Mouse (Mus musculus): Measurements from ENCODE around the gene Igf1r. TPM values are rescaled to one million over a fixed set of nuclear protein-coding genes. Genes with fewer than 3 reads are reported as not detected.

Gene Igf1r
- polyA plus RNA-seq, 1 experiment from 2014 or later: 19.6 TPM

DNA sequence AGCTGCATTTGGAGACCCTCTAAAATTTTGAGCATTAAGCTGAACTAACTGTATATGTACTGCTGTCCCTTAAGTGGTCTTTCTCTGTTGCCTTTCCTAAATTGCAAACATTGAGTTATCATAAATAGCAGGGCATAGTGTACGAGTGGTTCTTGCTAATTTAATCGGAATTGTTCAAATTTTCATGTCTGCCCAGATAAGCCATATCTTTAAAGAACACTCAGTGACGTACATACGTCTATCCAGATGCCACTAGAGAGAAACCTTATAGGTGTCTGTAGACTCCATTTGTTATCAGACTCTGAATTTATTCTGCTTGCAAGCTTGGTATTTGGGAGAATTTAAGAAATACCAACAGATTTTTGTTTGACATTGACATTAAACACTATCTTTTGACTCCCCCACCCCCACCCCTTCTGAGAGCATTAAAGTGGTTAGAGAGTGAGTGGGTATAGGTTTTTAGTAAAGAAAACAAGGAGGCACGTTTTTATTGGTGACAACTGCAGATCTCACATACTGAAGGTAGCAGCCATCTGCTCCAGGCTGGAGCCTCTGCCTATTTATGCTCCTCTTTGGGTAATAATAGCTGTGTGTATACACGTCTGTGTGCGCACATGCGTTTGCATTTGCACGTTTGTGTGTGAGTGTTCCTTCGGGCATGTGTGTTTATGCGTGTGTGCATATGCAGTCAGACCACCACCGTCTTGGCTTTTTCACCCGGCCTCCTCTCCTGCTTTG, 58.9 kb downstream of the Igf1r start:
- Histone ChIP-seq H3K9ac (no peak overlapping the region), H3K4me1 (peaks cover 38% of the 10 kb centered on the region), H3K36me3 (peaks cover 30% of the 10 kb centered on the region), H3K9me3 (no peaks in the 10 kb centered on the region), H3K4me2 (no peak overlapping the region), H3K27me3 (no peaks in the 10 kb centered on the region), H3K27ac (no peak overlapping the region), H3K4me3 (no peak overlapping the region)
- ATAC-seq (ENCODE audit: borderline replicate concordance, extremely low read depth, low FRiP score, low TSS enrichment): no peak
- WGBS: 68% methylated on average over 13 of the region's 13 CpGs

DNA sequence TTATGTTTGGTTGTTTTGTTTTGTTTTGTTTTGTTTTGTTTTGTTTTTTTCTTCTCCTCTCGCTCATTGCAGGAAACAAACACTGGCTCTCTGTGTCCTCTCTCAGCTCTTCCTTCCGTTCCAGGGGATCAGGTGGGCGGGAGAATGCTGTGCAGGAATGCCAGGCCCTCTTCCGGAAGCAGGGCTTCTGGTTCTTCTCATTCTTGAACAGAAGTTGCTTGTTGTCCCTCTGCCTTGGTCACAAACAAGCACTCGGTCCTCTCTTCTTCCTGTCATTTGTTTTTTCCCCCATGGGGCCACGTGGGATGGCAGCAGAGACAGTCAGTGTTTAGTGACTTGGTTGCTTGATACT, 59.5 kb downstream of the Igf1r start:
- 47% methylated on average over 6 of the region's 6 CpGs for WGBS
- Histone ChIP-seq H3K9ac (no peak overlapping the region), H3K36me3 (peaks cover 30% of the 10 kb centered on the region), H3K27me3 (no peaks in the 10 kb centered on the region), H3K9me3 (no peaks in the 10 kb centered on the region), H3K27ac (0 out of 2 replicates have a peak overlapping the region, but pooled peaks have one; percentile 5), H3K4me2 (no peak overlapping the region), H3K4me3 (no peak overlapping the region), H3K4me1 (peaks cover 43% of the 10 kb centered on the region)
- no peak for ATAC-seq (ENCODE audit: borderline replicate concordance, extremely low read depth, low FRiP score, low TSS enrichment)

DNA sequence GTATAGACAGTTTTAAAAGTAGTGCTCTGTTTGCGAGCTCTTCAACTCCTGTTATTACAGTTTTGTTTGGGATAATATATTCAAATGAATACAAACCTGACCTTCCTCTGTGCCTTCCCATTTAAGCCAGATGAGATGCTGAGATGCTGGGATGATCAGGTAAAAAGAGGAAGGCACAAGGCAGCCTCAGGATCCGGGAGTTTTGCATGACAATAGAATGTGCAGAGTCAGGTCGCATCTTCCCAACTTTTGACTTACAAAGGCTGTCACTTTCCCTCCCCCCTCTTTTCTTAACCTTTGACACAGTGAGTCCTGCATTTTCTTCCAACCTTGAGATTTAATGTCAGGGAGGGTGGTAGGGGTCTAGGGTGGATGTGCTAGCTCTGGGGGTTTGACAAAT, 61.9 kb downstream of the Igf1r start:
- WGBS: 75% methylated on average over 3 of the region's 3 CpGs

DNA sequence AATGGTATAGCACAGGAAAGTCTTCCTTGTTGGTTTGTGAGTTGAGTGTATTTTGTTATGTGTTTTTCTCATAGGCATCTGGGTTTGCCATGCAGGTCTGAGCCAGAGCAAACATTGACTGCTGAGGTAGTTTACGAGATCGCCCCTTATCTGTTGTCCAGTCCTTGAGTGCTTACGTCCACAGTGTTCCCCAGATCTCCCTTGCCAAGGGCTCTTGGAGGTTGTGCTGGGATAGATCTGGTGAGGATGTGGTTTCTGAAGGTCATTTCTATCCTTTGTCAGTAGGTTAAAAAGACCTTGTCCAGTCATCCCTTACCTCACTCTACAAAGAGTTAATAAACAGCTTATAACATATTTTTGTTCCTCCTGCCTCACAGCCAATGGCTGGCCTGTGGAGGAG, 62.8 kb downstream of the Igf1r start:
- Histone ChIP-seq H3K36me3 (peaks cover 10% of the 10 kb centered on the region; the same call in 1 of the 2 replicates), H3K9me3 (no peaks in the 10 kb centered on the region), H3K4me2 (no peak overlapping the region), H3K27ac (no peak overlapping the region), H3K9ac (no peak overlapping the region), H3K27me3 (no peaks in the 10 kb centered on the region), H3K4me1 (peaks cover 55% of the 10 kb centered on the region), H3K4me3 (no peak overlapping the region)
- ATAC-seq (ENCODE audit: borderline replicate concordance, extremely low read depth, low FRiP score, low TSS enrichment): no peak
- whole genome bisulfite sequencing: 75% methylated on average over 3 of the region's 3 CpGs

More for the DNA sequence above, 61.9 kb downstream of the Igf1r start:
- Histone ChIP-seq H3K9me3 (no peaks in the 10 kb centered on the region), H3K4me3 (no peak overlapping the region), H3K9ac (no peak overlapping the region), H3K27me3 (no peaks in the 10 kb centered on the region), H3K4me1 (peaks cover 57% of the 10 kb centered on the region), H3K4me2 (no peak overlapping the region), H3K27ac (no peak overlapping the region), H3K36me3 (peaks cover 11% of the 10 kb centered on the region)
- no peak for ATAC-seq (ENCODE audit: borderline replicate concordance, extremely low read depth, low FRiP score, low TSS enrichment)

DNA sequence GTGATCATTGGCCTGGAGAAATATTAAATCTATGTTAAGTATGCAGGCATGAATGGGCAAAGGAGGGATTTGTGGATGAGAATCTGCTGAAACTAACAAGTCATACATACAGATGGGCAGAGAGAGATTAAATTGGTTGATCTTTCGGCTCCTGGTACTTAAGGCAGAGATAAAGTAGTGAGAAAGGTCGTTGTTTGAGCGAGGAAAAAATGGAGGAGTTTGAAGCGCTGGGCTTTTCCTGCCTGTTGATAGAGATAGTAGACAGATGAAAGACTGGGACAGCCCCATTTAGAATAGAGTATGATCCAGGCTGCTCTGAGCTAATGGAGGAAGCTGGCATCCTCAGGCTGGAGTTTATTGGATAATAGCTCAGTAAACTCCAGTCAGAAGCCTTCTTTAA, 65.4 kb downstream of the Igf1r start:
- H3K4me1 ChIP-seq: peaks cover 55% of the 10 kb centered on the region
- no peak overlapping the region for H3K9ac ChIP-seq
- H3K36me3 ChIP-seq: peaks cover 10% of the 10 kb centered on the region; the same call in 1 of the 2 replicates
- no peak overlapping the region for H3K4me3 ChIP-seq
- H3K27me3 ChIP-seq: no peaks in the 10 kb centered on the region
- H3K27ac ChIP-seq: no peak overlapping the region
- ATAC-seq (ENCODE audit: borderline replicate concordance, extremely low read depth, low FRiP score, low TSS enrichment): no peak
- no peak overlapping the region for H3K4me2 ChIP-seq
- H3K9me3 ChIP-seq: no peaks in the 10 kb centered on the region
- WGBS: 48% methylated on average over 4 of the region's 4 CpGs

DNA sequence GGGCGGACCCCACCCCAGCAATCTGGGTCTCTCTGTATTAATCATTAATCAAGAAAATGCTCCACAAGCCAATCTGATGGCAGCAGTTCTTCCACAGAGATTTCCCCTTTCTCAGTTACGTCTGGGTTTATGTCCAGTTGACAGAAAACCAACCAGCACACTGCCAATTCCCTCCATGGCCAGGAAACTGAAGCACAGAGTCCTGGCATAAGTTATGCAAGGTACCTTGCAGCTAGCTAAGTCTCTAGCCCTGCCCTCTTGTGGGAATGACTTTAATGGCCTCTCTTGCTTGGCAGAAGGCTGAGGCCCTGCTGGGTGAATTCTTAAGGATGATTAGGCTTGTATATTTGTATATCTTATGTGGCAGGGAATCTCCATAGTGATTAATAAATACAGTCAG, 67.9 kb downstream of the Igf1r start:
- Histone ChIP-seq H3K9ac (no peak overlapping the region), H3K27ac (no peak overlapping the region), H3K4me1 (peaks cover 51% of the 10 kb centered on the region), H3K4me3 (no peak overlapping the region), H3K36me3 (peaks cover 5% of the 10 kb centered on the region; the same call in 1 of the 2 replicates), H3K27me3 (no peaks in the 10 kb centered on the region), H3K4me2 (no peak overlapping the region), H3K9me3 (no peaks in the 10 kb centered on the region)
- WGBS: 71% methylated on average over 2 of the region's 2 CpGs
- ATAC-seq (ENCODE audit: borderline replicate concordance, extremely low read depth, low FRiP score, low TSS enrichment): no peak

DNA sequence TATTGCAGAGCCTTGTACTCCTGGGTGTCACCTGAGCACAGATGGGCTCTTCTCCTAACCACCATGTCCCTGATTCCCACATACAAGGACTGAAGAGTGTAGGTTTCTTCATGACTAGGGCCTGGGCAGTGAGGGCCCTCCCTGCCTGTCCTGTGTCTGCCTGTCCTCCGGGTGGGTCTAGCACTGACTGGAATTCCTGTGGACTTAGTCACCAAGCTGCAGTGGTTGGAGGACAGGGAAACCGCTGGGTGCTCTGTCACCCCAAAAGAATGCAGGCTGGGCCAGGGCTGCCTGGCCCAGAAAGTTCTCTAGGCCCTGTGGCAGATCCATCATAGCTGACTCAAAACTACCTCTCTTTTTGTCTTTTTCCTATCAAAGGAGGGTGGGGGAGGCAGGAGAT, 69.1 kb downstream of the Igf1r start:
- Histone ChIP-seq H3K9me3 (no peaks in the 10 kb centered on the region), H3K4me2 (no peak overlapping the region), H3K27ac (peak overlapping the region; percentile 22), H3K9ac (no peak overlapping the region), H3K36me3 (no peaks in the 10 kb centered on the region), H3K4me1 (peaks cover 51% of the 10 kb centered on the region), H3K27me3 (no peaks in the 10 kb centered on the region), H3K4me3 (no peak overlapping the region)
- WGBS: 18% methylated on average over 2 of the region's 2 CpGs
- peak; percentile 77; the same call in 1 of the 2 replicates for ATAC-seq (ENCODE audit: borderline replicate concordance, extremely low read depth, low FRiP score, low TSS enrichment)

DNA sequence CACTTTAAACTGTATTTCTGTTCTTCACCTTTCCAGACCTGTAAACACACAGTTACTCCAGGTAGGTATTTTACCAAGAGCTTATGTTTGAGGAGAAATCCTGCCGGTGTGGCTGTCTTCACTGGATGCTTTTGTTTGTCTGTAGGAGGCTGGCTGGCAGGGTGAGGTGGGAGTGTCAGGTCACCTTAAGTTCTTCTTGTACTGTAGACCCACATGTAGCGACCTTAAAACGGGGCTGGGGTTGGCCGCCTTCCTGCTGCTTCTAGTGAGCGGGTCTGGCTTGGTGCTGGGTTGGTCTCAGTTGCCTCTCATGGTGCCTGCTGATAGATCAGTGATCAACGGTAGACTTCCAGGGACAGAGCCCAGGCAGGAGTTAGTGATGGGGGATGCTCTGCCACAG, 69.6 kb downstream of the Igf1r start:
- no peak overlapping the region for H3K9ac ChIP-seq
- H3K27me3 ChIP-seq: no peaks in the 10 kb centered on the region

DNA sequence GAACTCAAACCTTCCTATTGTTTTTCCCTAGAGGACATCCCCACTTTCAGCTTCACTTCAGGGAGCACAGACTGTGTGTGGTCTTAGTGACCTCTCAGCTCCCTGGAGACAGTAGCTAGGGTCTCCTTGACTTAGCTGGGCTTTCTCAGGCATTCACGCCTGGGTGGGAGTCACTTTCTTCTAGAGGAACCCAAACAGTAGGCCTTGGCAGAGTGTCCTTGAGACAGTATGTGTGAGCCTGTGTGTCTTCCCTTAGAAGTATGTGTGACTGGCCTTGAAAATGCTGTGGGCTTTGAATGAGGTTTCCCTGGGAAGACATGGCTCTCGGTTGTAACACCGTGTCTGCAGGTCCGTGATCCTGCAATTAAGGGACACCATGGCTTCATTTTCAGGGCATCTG, 71.3 kb downstream of the Igf1r start:
- WGBS: 87% methylated on average over 4 of the region's 4 CpGs
- H3K27me3 ChIP-seq: no peaks in the 10 kb centered on the region
- no peak overlapping the region for H3K4me2 ChIP-seq
- H3K9me3 ChIP-seq: no peaks in the 10 kb centered on the region
- no peak overlapping the region for H3K4me3 ChIP-seq
- ATAC-seq (ENCODE audit: borderline replicate concordance, extremely low read depth, low FRiP score, low TSS enrichment): no peak
- no peak overlapping the region for H3K9ac ChIP-seq
- peaks cover 33% of the 10 kb centered on the region for H3K4me1 ChIP-seq
- no peaks in the 10 kb centered on the region for H3K36me3 ChIP-seq
- no peak overlapping the region for H3K27ac ChIP-seq

More for the DNA sequence above, 69.6 kb downstream of the Igf1r start:
- H3K36me3 ChIP-seq: no peaks in the 10 kb centered on the region
- H3K4me1 ChIP-seq: peaks cover 46% of the 10 kb centered on the region
- WGBS: 57% methylated on average over 6 of the region's 6 CpGs
- ATAC-seq (ENCODE audit: borderline replicate concordance, extremely low read depth, low FRiP score, low TSS enrichment): no peak
- peak overlapping the region; percentile 22; the same call in 1 of the 2 replicates for H3K27ac ChIP-seq
- no peaks in the 10 kb centered on the region for H3K9me3 ChIP-seq
- H3K4me3 ChIP-seq: no peak overlapping the region
- no peak overlapping the region for H3K4me2 ChIP-seq

DNA sequence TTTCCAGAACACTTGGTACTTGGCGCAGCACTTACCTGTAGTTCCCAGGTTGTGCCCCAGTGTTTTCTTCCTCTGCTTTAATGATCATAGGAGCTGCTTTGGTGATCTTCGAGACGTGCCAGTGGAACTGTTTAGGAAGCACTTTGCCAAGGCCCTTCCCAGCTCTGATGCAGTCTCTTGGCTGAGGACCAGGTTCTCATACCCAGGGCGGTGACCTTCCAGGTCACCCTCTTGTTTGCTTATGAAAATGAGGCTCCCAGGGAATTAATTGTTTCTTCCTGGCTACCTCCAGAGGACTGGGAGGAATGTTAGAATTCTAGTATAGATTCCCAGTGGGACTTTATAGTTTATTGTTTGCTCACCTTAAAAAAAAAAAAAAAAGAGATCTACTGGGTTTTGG, 72.0 kb downstream of the Igf1r start:
- 72% methylated on average over 4 of the region's 4 CpGs for WGBS
- no peak overlapping the region for H3K4me2 ChIP-seq
- H3K4me3 ChIP-seq: no peak overlapping the region
- H3K36me3 ChIP-seq: no peaks in the 10 kb centered on the region
- peaks cover 38% of the 10 kb centered on the region for H3K4me1 ChIP-seq
- no peak overlapping the region for H3K9ac ChIP-seq
- no peaks in the 10 kb centered on the region for H3K9me3 ChIP-seq
- no peaks in the 10 kb centered on the region for H3K27me3 ChIP-seq
- H3K27ac ChIP-seq: no peak overlapping the region
- no peak for ATAC-seq (ENCODE audit: borderline replicate concordance, extremely low read depth, low FRiP score, low TSS enrichment)

DNA sequence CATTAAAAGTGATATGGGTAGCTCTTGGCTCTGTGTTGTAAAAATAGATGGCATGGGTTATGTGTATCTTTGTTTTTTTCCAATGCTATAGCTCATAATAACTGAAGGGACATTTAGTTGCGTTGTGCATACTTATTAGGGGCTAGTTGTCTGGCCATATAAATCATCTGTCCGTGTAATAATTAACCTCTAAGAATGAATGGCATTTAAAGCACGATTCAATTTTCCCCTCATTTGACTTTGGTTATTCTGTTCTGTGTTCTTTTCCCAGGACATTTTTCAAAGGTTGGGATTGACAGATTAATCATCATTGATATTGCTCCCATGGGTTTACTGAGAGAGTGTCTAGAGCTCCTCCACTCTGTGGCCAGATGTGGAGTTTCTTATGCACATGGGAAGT, 72.8 kb downstream of the Igf1r start:
- no peak overlapping the region for H3K27ac ChIP-seq
- H3K4me2 ChIP-seq: no peak overlapping the region
- H3K9me3 ChIP-seq: no peaks in the 10 kb centered on the region
- H3K4me1 ChIP-seq: peaks cover 39% of the 10 kb centered on the region
- no peak overlapping the region for H3K9ac ChIP-seq
- no peaks in the 10 kb centered on the region for H3K36me3 ChIP-seq
- no peak overlapping the region for H3K4me3 ChIP-seq
- 71% methylated on average over 3 of the region's 3 CpGs for WGBS
- no peaks in the 10 kb centered on the region for H3K27me3 ChIP-seq
- no peak for ATAC-seq (ENCODE audit: borderline replicate concordance, extremely low read depth, low FRiP score, low TSS enrichment)

DNA sequence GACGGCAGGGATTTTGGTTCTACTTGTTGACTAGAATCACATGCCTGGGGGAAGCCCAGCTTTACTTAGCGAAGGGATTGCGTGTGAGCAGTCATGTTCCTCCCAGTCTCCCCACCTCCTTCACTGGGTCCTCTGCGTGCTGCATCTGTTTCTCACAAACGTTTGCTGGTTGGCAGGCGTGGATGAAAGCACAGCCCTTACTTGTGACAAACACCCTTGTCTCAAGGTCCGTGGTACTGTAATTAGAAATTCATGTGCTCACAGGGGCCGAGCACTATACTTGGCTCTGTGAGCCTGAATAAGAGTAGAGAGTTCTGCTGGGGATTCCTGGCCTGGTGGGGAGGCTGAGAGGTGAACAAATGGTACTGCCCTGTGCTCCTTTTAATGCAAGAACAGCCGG, 73.4 kb downstream of the Igf1r start:
- no peak overlapping the region for H3K4me2 ChIP-seq
- peaks cover 40% of the 10 kb centered on the region for H3K4me1 ChIP-seq
- 67% methylated on average over 9 of the region's 9 CpGs for WGBS
- H3K36me3 ChIP-seq: no peaks in the 10 kb centered on the region
- no peaks in the 10 kb centered on the region for H3K9me3 ChIP-seq
- H3K27me3 ChIP-seq: no peaks in the 10 kb centered on the region
- H3K4me3 ChIP-seq: no peak overlapping the region
- no peak for ATAC-seq (ENCODE audit: borderline replicate concordance, extremely low read depth, low FRiP score, low TSS enrichment)
- no peak overlapping the region for H3K9ac ChIP-seq
- H3K27ac ChIP-seq: no peak overlapping the region
